Mouse (Mus musculus): ENCODE results near the gene Bhmt. TPM values are rescaled to one million over a fixed set of nuclear protein-coding genes. Genes with fewer than 3 reads are reported as not detected.

Bhmt gene
- total and polyA plus RNA-seq, 3 experiments: not detected

DNA sequence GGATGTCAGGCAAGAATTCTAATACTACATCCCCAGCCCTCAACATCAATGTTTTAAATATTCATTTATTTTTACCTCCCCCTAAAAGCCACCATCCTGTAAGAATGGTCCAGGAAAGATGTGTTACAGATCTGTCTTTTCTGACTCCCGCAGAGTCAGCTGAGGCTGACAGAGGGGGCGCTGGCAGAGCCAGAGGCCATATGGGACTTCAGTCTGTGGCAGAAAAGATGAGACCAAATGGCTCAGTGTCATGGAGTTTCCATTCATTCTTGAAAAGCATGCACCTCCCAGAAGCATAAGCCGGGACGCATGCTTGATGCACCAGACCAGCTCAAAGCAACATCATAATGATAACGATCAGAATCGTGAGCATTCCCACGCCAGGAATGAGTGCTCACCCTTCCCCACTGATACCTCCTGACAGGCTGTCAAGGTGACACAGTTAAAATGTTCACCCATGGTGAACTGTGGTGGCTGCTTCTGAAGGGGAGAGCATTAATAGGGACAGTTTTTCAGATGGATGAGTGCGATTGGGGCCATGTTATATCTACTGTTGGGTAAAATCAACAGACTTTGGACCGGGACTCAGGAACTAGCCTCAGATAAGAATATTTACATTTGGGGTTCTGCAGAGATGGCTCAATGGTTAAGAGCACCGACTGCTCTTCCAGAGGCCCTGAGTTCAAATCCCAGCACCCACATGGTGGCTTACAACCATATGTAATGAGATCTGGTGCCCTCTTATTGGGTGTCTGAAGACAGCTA, 6.6 kb downstream of the Bhmt start:
- H3K79me2 ChIP-seq (ENCODE audit: control insufficient read depth, insufficient read depth, low read length, poor library complexity): no peaks in the 10 kb centered on the region
- DNase-seq (ENCODE audit: low read depth, low spot score): no peak
- H3K27ac ChIP-seq (ENCODE audit: control insufficient read depth, low read depth, low read length): no peak overlapping the region
- no peak overlapping the region for H3K9ac ChIP-seq (ENCODE audit: control insufficient read depth, low read depth, low read length, poor library complexity, severe bottlenecking)
- H3K36me3 ChIP-seq (ENCODE audit: control insufficient read depth in 1 of 2, insufficient read depth in 2 of 2, low read length in 2 of 2): no peaks in the 10 kb centered on the region
- H3K27me3 ChIP-seq (ENCODE audit: control insufficient read depth in 1 of 2, insufficient read depth in 2 of 2, low read length in 2 of 2): peaks cover 0 to 1% of the 10 kb centered on the region in 2 experiments; a peak in 1 of 4 replicates
- no peaks in the 10 kb centered on the region for H3K4me1 ChIP-seq (ENCODE audit: control insufficient read depth in 1 of 2, insufficient read depth in 2 of 2, low read length in 2 of 2)
- H3K9me3 ChIP-seq (replicated peaks; ENCODE audit: insufficient read depth, low read length): no peaks in the 10 kb centered on the region
- TF ChIP-seq MEF2A (IDR thresholded peaks at IDR 0.05; ENCODE audit: extremely low read depth, insufficient replicate concordance, low read depth, low read length, poor library complexity, severe bottlenecking) (no peak), RCOR1 (IDR thresholded peaks at IDR 0.05; ENCODE audit: low read depth, low read length) (no peak), EP300 (IDR thresholded peaks at IDR 0.05; ENCODE audit: low read depth in 1 of 2, low read length in 2 of 2) (no peak), GABPA (IDR thresholded peaks at IDR 0.05; ENCODE audit: low read depth, low read length) (no peak)
- no peak overlapping the region for H3K4me3 ChIP-seq (ENCODE audit: control insufficient read depth in 1 of 2, insufficient read depth in 1 of 2, low read depth in 2 of 2, low read length in 2 of 2)

DNA sequence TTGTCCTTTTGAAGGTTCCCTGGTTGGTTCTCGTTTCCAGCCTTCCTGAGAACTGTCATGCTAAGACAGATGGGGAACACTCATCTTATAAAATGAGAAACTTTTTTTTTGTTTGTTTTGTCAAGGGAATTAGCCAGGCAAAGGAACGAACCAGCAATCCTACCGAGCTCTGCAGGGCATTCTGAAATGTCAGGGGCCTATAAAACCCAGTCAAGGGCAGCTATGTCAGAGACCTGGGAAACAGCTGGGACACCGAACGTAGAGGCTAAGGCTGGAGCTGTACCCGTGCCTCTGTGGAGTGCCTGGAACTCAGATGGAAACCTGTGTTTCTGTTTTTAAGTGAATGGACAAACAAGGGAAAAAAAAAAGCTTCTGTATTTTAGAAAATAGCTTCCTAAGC, 8.9 kb downstream of the Bhmt start:
- Histone ChIP-seq H3K9ac (ENCODE audit: control insufficient read depth, low read depth, low read length, poor library complexity, severe bottlenecking) (no peak overlapping the region), H3K36me3 (ENCODE audit: control insufficient read depth in 1 of 2, insufficient read depth in 2 of 2, low read length in 2 of 2) (no peaks in the 10 kb centered on the region), H3K27ac (ENCODE audit: control insufficient read depth, low read depth, low read length) (no peak overlapping the region), H3K4me3 (ENCODE audit: control insufficient read depth in 1 of 2, insufficient read depth in 1 of 2, low read depth in 2 of 2, low read length in 2 of 2) (no peak overlapping the region), H3K27me3 (ENCODE audit: control insufficient read depth in 1 of 2, insufficient read depth in 2 of 2, low read length in 2 of 2) (no peaks in the 10 kb centered on the region; a peak in 1 of 4 replicates), H3K9me3 (replicated peaks; ENCODE audit: insufficient read depth, low read length) (no peaks in the 10 kb centered on the region), H3K4me1 (ENCODE audit: control insufficient read depth in 1 of 2, insufficient read depth in 2 of 2, low read length in 2 of 2) (no peaks in the 10 kb centered on the region), H3K79me2 (ENCODE audit: control insufficient read depth, insufficient read depth, low read length, poor library complexity) (no peaks in the 10 kb centered on the region)
- TF ChIP-seq GATA1 (IDR thresholded peaks at IDR 0.05; ENCODE audit: low read depth, low read length) (no peak), USF1 (IDR thresholded peaks at IDR 0.05; ENCODE audit: low read depth, low read length) (no peak), ZNF384 (IDR thresholded peaks at IDR 0.05; ENCODE audit: low read depth, low read length) (no peak), HCFC1 (IDR thresholded peaks at IDR 0.05; ENCODE audit: low read depth, low read length) (no peak), KAT2A (conservative IDR thresholded peaks at IDR 0.05; ENCODE audit: low read depth, low read length) (no peak), NRF1 (IDR thresholded peaks at IDR 0.05; ENCODE audit: insufficient read depth, low read depth, low read length, poor library complexity, severe bottlenecking) (no peak)
- no peak for DNase-seq (ENCODE audit: low read depth, low spot score)

DNA sequence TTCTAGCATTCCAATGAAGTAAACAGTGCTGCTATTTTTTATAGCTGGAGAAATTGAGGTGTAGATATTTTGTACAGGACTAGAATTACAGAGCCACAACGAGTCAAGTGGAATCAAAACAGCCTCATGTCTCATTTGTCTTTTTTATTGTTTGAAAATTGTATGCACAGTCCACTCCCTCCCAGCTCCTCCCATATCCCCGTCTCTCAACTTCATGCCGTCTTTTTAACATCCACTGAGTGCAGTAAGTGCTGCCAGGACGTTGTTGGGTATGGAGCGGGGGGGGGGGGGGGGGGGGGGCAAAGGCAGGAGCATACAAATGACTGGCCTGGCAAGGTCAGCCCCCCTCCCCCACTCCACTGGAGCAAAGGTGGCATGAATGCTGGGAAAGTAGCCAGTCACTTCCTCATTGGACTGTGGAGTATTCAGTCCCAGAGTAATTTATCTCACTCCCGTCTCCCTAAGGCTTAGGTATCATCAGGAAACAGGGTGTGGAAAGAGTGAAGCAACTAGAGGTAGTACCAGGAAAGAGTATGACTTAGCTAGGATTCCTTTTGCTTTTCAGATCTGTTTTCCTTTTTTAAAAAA, 23.3 kb downstream of the Bhmt start:
- H3K36me3 ChIP-seq (ENCODE audit: control insufficient read depth in 1 of 2, insufficient read depth in 2 of 2, low read length in 2 of 2): peaks cover 0 to 4% of the 10 kb centered on the region in 2 experiments; a peak in 2 of 4 replicates
- H3K4me3 ChIP-seq (ENCODE audit: control insufficient read depth in 1 of 2, insufficient read depth in 1 of 2, low read depth in 2 of 2, low read length in 2 of 2): no peak overlapping the region
- H3K9me3 ChIP-seq (replicated peaks; ENCODE audit: insufficient read depth, low read length): no peaks in the 10 kb centered on the region
- no peak for DNase-seq (ENCODE audit: low read depth, low spot score)
- H3K27ac ChIP-seq (ENCODE audit: control insufficient read depth, low read depth, low read length): no peak overlapping the region
- H3K9ac ChIP-seq (ENCODE audit: control insufficient read depth, low read depth, low read length, poor library complexity, severe bottlenecking): no peak overlapping the region
- H3K4me1 ChIP-seq (ENCODE audit: control insufficient read depth in 1 of 2, insufficient read depth in 2 of 2, low read length in 2 of 2): peaks cover 0 to 7% of the 10 kb centered on the region in 2 experiments; a peak in 1 of 4 replicates
- H3K27me3 ChIP-seq (ENCODE audit: control insufficient read depth in 1 of 2, insufficient read depth in 2 of 2, low read length in 2 of 2): no peaks in the 10 kb centered on the region
- no peaks in the 10 kb centered on the region for H3K79me2 ChIP-seq (ENCODE audit: control insufficient read depth, insufficient read depth, low read length, poor library complexity)
- TF ChIP-seq MAFK (IDR thresholded peaks at IDR 0.05; ENCODE audit: borderline replicate concordance, low read depth, low read length): no peak
- TF ChIP-seq NRF1 (IDR thresholded peaks at IDR 0.05; ENCODE audit: insufficient read depth, low read depth, low read length, poor library complexity, severe bottlenecking): no peak
- TF ChIP-seq ZNF384 (IDR thresholded peaks at IDR 0.05; ENCODE audit: low read depth, low read length): no peak
- no peak for TF ChIP-seq SIN3A (IDR thresholded peaks at IDR 0.05; ENCODE audit: low read length)
- no peak for TF ChIP-seq BHLHE40 (IDR thresholded peaks at IDR 0.05; ENCODE audit: borderline replicate concordance, low read depth, low read length)
- no peak for TF ChIP-seq TAL1 (IDR thresholded peaks at IDR 0.05; ENCODE audit: low read length)
- TF ChIP-seq GATA1 (IDR thresholded peaks at IDR 0.05; ENCODE audit: low read depth, low read length): no peak
- no peak for TF ChIP-seq MYC (IDR thresholded peaks at IDR 0.05; ENCODE audit: low read depth, low read length)
- no peak for TF ChIP-seq GABPA (IDR thresholded peaks at IDR 0.05; ENCODE audit: low read depth, low read length)
- TF ChIP-seq ZC3H11A (IDR thresholded peaks at IDR 0.05; ENCODE audit: low read depth, low read length): no peak
- no peak for TF ChIP-seq MXI1 (IDR thresholded peaks at IDR 0.05; ENCODE audit: low read depth, low read length)
- no peak for TF ChIP-seq USF2 (IDR thresholded peaks at IDR 0.05; ENCODE audit: borderline replicate concordance in 1 of 2, insufficient read depth in 1 of 2, low read depth in 1 of 2, low read length in 2 of 2)
- TF ChIP-seq RCOR1 (IDR thresholded peaks at IDR 0.05; ENCODE audit: low read depth, low read length): no peak
- TF ChIP-seq POLR2AphosphoS5 (IDR thresholded peaks at IDR 0.05; ENCODE audit: borderline replicate concordance, low read depth, low read length): no peak
- no peak for TF ChIP-seq KAT2A (conservative IDR thresholded peaks at IDR 0.05; ENCODE audit: low read depth, low read length)
- TF ChIP-seq POLR2AphosphoS2 (IDR thresholded peaks at IDR 0.05; ENCODE audit: low read length): no peak
- no peak for TF ChIP-seq EP300 (IDR thresholded peaks at IDR 0.05; ENCODE audit: low read depth in 1 of 2, low read length in 2 of 2)
- TF ChIP-seq USF1 (IDR thresholded peaks at IDR 0.05; ENCODE audit: low read depth, low read length): no peak
- TF ChIP-seq SMC3 (IDR thresholded peaks at IDR 0.05; ENCODE audit: low read depth, low read length): no peak

Data from MEL (cell line).